Mouse (Mus musculus): Measurements from ENCODE around the gene Mecp2. TPM values are rescaled to one million over a fixed set of nuclear protein-coding genes. Genes with fewer than 3 reads are reported as not detected.
A peak's percentile ranks its signal among the peaks of the same experiment; 100 is the strongest.
"Not testable (repeated sequence)": the region's sequence is repeated elsewhere in the genome, so short reads cannot be mapped to it uniquely, and the experiment has no call there.

The Mecp2 gene
- total RNA-seq (2021) = 10 to 100 TPM; 81.8 to 88.9 TPM

DNA sequence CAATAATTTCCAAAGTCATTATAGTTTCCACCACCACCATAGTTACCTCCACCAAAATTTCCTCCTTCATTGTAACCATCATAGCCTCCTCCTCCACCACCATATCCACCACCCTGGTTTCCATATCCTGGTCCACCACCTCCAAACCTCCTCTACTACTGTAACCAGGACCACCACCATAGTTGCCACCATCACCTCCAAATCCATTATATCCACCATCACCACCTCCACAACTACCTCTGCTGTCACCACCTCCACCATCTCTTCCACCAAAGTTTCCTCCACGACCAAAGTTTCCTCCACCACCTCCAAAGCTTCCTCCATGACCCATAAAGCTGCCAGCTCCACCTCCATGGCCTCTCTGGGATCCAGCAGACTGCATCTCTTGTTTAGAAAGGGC, at the start of gene Mecp2:
Gene Mecp2, minus strand, starts transcription at position 101 of the 400 bp plus-strand sequence.
- DNase-seq; intact Hi-C loops (cut with DNase I): not testable (repeated sequence)

GRCm38 (mm10) chrX:74176959-74177358, 41.8 kb upstream of the Mecp2 start, which contains the start of gene Tktl1:
Gene Tktl1, plus strand, starts transcription at chrX:74177259.
- intact Hi-C loops (cut with DNase I) = no loop called here
- no peak for DNase-seq

DNA sequence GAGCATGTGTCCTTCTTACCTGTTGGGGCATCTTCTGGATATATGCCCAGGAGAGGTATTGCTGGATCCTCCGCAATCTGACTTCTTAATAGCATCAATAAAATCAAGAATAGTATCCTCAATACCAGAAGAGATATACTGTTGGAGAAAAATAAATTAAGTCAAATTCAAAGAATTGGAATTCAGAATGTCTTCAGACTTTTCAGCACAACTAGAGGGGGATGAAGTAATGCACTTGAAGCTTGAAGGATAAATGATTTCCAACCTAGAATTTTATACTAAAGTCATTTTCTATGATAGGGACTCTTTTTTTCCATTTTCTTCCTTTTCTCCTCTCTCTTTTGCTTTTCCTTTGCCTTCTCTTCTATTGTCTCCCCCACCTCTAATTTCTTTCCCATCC, 32.6 kb upstream of the Mecp2 start, which contains the start of gene Tex28:
Gene Tex28, minus strand, starts transcription at position 101 of the 400 bp plus-strand sequence.
- intact Hi-C loops (cut with DNase I) = no loop called here
- no peak for DNase-seq

DNA sequence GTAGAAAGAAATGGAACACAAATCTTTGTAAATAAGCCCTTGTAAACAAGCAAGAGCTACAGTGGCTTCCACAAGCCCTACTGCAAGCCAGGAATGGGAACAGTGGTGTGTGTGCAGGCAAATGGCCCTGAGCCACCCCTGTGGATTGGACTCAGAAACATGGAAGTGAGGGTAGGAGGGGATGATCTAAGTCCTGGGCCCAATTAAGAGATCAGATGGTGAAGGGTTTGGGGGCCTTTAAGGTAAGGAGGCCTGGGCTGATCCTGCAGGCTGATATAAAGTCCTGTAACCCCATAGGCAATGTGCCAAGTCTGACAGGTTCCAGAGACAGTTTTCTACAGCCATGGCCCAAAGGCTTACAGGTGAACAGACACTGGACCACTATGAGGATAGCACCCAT, 8.0 kb downstream of the Mecp2 start, which contains the start of gene Opn1mw:
Gene Opn1mw, plus strand, starts transcription at position 301 of the 400 bp plus-strand sequence.
- intact Hi-C loops (cut with DNase I) = no loop called here
- DNase-seq = no peak

GRCm38 (mm10) chrX:74124975-74125374, 10.2 kb downstream of the Mecp2 start:
- DNase-seq = no peak
- intact Hi-C loops (cut with DNase I) = no loop called here

DNA sequence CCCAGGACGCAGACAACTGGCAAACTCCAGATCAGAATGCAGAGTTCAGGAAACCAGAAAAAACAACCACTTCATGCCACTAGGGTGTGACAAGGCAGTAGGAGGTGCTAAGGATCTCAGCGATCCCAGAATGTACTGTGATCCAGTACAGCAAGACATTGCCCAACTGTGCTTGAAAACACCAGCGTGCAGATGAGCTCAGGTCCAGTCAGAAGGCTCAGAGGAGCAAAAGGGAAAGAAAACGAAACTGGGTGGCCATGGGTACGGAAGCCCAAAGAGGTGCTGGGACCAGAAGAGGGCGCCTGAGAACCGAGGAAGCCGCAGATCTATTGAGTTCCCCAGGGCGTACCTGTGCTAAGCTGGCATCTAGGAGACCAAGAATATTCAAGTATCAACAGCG, 19.7 kb downstream of the Mecp2 start:
- DNase-seq = peak; percentile 41
- intact Hi-C loops (cut with DNase I) = loop anchor here (10.0 kb wide), 1 partner anchor 129 kb away; the partner anchor contains the start of gene Flna

GRCm38 (mm10) chrX:74114036-74114435, 21.1 kb downstream of the Mecp2 start:
- intact Hi-C loops (cut with DNase I) = loop anchor here (10.0 kb wide), 1 partner anchor 131 kb away; the partner anchor contains the start of gene Flna
- DNase-seq = no peak

DNA sequence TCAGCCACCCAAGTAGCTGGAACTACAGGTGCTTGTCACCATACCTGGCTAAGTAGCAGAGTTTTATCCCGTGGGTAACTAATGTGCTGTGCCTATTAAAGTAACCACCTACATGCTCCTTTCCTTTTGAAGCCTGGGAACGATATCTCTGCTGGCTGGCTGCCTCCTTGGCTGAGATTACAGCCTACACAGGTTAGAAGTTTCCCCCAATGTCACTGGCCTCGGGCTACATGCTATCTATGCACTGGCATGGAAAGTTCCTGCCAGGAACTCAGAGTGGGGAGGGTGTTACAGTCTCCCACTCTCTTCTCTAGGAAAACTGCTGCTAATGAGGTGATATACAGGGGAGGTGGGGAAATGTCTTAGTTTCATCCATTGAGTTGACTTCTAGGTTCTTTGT, 26.4 kb downstream of the Mecp2 start:
- intact Hi-C loops (cut with DNase I) = no loop called here
- DNase-seq = no peak

DNA sequence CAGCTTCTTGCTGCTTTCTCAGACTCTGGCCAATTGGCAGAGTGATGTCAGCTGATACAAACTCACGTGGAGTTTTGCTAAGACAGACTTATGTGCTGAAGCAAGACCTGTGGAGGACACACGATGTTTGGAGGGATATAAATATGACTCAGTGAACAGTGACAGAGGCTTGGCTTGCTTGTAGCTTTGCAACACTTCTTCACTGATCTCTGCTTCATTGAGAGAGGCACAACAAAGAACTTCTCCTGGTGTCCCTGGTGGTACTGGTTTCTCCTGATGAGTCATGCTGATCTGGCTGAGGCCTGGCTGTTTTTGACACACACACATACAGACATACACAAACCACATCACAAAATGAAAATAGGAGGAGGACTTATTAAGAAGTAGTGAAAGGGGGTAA, 29.2 kb downstream of the Mecp2 start:
- DNase-seq = no peak
- intact Hi-C loops (cut with DNase I) = no loop called here

DNA sequence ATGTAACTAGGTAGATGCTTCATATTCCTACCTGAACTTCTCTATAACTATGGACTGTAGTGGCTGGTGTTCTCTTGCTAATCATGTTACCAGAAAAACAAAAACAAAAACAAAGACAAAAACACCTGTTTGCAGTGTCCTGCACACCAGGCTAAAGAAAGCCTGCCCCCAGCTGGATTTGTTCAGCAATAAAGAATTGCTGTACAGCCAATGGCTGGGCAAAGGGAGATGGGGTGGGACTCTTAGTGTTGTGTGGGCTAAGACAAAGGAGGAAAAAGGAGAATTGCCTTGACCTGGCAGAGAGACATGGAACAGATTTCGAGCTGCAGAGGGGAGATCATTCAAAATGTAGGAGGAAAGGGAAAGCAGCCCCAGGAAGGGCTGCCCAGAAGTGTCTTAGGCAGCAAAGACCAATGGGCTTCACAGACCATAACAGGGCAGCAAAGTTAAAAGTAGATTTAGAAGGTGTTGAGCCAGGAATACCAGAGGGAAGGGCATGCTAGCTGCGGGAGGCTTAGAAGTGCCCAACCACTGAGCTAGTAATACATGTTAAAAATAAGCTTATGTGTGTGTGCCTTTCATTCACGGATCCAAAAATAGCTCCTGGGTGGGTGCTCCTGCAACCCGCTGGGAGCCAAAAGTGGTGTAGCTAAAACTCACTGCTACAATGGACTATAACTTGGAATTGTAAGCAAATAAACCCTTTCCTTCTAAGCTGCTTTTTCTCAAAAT, 31.5 kb downstream of the Mecp2 start:
- intact Hi-C loops (cut with DNase I) = no loop called here
- no peak for DNase-seq

GRCm38 (mm10) chrX:74095130-74095529, 40.0 kb downstream of the Mecp2 start:
- intact Hi-C loops (cut with DNase I) = no loop called here
- no peak for DNase-seq

DNA sequence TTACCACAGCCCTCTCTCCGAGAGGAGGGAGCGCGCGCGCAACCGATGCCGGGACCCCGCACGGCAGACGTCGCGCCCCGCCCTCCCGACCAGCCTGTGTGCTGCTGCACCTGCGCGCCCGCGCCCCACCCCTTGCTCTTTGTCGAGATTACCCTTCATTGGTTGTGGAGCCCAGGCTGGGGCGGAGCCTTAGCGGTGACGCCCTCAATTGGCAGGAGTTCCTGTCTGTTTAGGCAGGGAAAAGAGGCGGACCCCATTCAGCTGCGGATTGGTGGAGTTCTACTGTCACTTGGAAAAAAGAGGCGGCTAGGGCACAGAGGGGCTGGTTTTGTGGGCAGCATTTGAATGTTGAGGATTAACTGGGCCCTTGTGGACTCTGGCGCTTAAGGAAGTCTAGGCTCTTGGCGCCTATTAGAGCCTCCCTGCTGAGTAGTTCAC, 49.5 kb downstream of the Mecp2 start:
- intact Hi-C loops (cut with DNase I) = no loop called here
- peak; percentile 98 for DNase-seq

- intact Hi-C loops (cut with DNase I) = no loop called here
- DNase-seq = peak; percentile 91
Measured at GRCm38 (mm10) chrX:74084946-74085498, 50.1 kb downstream of the Mecp2 start.

- DNase-seq = peak; percentile 1
- intact Hi-C loops (cut with DNase I) = no loop called here
Measured at GRCm38 (mm10) chrX:74084276-74084837, 50.8 kb downstream of the Mecp2 start.

DNA sequence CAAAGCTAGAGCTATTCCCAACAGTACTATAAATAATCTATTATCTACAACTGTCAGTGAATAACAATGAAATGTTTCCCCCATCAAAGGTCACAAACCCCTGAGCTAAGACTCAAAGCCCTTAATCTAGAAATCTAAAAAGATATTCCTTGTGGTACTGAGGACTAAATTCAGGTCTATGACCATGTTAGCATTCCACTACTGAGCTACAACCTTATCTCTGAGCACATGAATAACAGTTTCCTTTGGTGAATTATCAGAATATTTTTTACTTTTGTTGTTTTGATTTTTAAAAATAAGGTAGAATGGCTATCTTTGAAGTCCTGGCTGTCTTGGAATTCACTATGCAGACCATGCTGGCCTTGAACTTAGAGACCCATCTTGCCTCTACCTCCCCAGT, 64.4 kb downstream of the Mecp2 start:
- intact Hi-C loops (cut with DNase I) = no loop called here
- DNase-seq = no peak

GRCm38 (mm10) chrX:74067891-74068290, 67.3 kb downstream of the Mecp2 start:
- intact Hi-C loops (cut with DNase I) = no loop called here
- peak; percentile 31 for DNase-seq

DNA sequence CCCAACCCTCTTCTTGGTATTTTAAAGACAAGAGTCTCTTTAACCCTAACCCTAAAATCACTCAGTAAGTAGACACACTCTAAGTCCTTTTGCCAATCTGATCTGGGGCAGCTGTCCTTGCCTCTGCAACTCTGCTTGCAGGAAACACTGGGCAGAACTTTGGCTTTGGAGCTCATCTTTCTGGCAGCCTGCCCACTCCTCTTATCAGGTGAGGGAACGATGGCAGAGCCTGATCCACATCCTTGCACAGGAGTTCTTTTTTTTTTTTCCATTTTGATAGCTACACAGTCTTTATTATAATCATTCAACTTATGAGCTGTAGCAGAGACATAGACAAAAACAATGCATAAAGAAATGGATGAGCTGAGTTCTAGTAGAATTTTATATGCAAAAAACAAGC, 90.1 kb downstream of the Mecp2 start:
- intact Hi-C loops (cut with DNase I) = no loop called here
- DNase-seq = no peak

- peak; percentile 5 for DNase-seq
- intact Hi-C loops (cut with DNase I) = no loop called here
Measured at GRCm38 (mm10) chrX:74037702-74038375, 97.3 kb downstream of the Mecp2 start.

GRCm38 (mm10) chrX:74030000-74030399, 105.2 kb downstream of the Mecp2 start:
- intact Hi-C loops (cut with DNase I) = no loop called here
- no peak for DNase-seq

GRCm38 (mm10) chrX:74023188-74024049, 111.7 kb downstream of the Mecp2 start, which contains the start of gene Irak1:
Gene Irak1, minus strand, starts transcription at chrX:74023918.
- intact Hi-C loops (cut with DNase I) = loop anchor here (5.0 kb wide), 1 partner anchor 51 kb away; no protein-coding TSS in a partner anchor
- DNase-seq = peak; percentile 77
